Comparison of ENCODE assay signal across 9 mouse cellular contexts in the genomic region with DNA sequence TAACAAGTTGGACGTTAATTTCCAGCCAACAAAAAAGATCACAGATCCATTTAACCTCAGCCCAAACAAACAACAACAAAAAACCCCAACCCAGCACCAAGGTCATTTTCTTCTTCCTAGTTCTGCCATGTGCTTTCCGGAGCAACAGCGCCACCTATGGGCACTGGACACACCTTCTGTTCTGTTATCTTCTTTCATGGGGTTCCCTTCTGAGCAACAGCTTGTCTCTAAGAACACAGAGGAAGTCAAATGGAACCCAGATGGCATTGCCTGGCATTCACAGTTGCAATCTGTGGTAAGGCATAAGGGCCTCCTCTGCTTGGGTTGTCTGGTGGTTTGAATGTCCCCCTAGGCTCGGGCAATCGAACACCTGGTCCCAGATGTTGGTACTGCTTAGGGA. TPM values are rescaled to one million over a fixed set of nuclear protein-coding genes. Genes with fewer than 3 reads are reported as not detected.
DNase-seq lines count a peak whose midpoint lies in the region; ATAC-seq and TF ChIP-seq lines count a peak whose summit lies in the region.
"Had no signal": no experiment of that assay in that cellular context is flagged by ENCODE, and none has a peak within 500 bp of the region (broad histone marks: within the 10 kb centered on the region; RNA-seq: fewer than 3 reads in every experiment).

No protein-coding gene starts in this region.

- no peaks in the 10 kb centered on the region for H3K79me2 ChIP-seq in CH12.LX (replicated peaks; ENCODE audit: control insufficient read depth, extremely low read depth, insufficient read depth, poor library complexity, severe bottlenecking)

- peak; percentile 52 to 78; a peak in 3 of 4 replicates for TF ChIP-seq CTCF in CH12.LX (conservative IDR thresholded peaks at IDR 0.05 in 1 of 2, IDR thresholded peaks at IDR 0.05 in 1 of 2; ENCODE audit: low read depth in 2 of 2, low read length in 2 of 2)
- peak; percentile 71 for TF ChIP-seq CTCF in lung, postnatal 0 days (IDR thresholded peaks at IDR 0.05)

- in situ Hi-C loops in CH12.LX (cut with MboI; ENCODE audit: low pct_ligation_motif_present, low pct_unique_long_range_greater_than_20kb, low sequenced_read_pairs) = no loop called here

- WGBS in lung, postnatal 0 days = 72% methylated on average over 5 of the region's 5 CpGs

- peaks cover 0 to 11% of the 10 kb centered on the region in 2 experiments for H3K36me3 ChIP-seq in CH12.LX (replicated peaks in 1 of 2; ENCODE audit: control insufficient read depth in 1 of 2, insufficient read depth in 1 of 2, low read length in 1 of 2)
- no peaks in the 10 kb centered on the region for H3K36me3 ChIP-seq in lung, postnatal 0 days (ENCODE audit: insufficient read depth, low read length)

- no peak overlapping the region for H3K27ac ChIP-seq in CH12.LX (ENCODE audit: insufficient read depth, low read depth)
- H3K27ac ChIP-seq in lung, postnatal 0 days (ENCODE audit: low read length) = no peak overlapping the region
- H3K27ac ChIP-seq: heart, embryonic 13.5 days had no signal

- TF ChIP-seq EP300 in CH12.LX (IDR thresholded peaks at IDR 0.05; ENCODE audit: low read length) = no peak
- no peak for TF ChIP-seq EP300 in lung, postnatal 0 days (IDR thresholded peaks at IDR 0.05)

- H3K4me1 ChIP-seq in CH12.LX (ENCODE audit: control insufficient read depth in 1 of 2, insufficient read depth in 2 of 2) = peaks cover 14 to 70% of the 10 kb centered on the region in 2 experiments
- no peaks in the 10 kb centered on the region; the same call in 1 of the 2 replicates for H3K4me1 ChIP-seq in lung, postnatal 0 days (ENCODE audit: insufficient read depth, low read depth, low read length)

- no peak for ATAC-seq in lung, postnatal 0 days
- no peak; the same call in 1 of the 2 replicates for ATAC-seq in erythroid progenitor cell, adult 5-6 weeks (replicated peaks; ENCODE audit: low FRiP score, poor library complexity, severe bottlenecking)

- H3K4me2 ChIP-seq in CH12.LX (ENCODE audit: insufficient read depth, low read depth, poor library complexity, severe bottlenecking) = no peak overlapping the region
- no peak overlapping the region for H3K4me2 ChIP-seq in lung, postnatal 0 days (replicated peaks; ENCODE audit: low read depth, low read length)
- H3K4me2 ChIP-seq: heart, embryonic 13.5 days had no signal

- TF ChIP-seq RAD21 in CH12.LX (IDR thresholded peaks at IDR 0.05; ENCODE audit: low read depth, low read length) = peak; percentile 75

- H3K9ac ChIP-seq in CH12.LX (ENCODE audit: insufficient read depth, low read depth) = no peak overlapping the region
- no peak overlapping the region for H3K9ac ChIP-seq in lung, postnatal 0 days (replicated peaks; ENCODE audit: low read depth)
- H3K9ac ChIP-seq: heart, embryonic 13.5 days had no signal

- no peak for TF ChIP-seq POLR2A in CH12.LX (IDR thresholded peaks at IDR 0.05; ENCODE audit: low read depth, low read length)

- H3K27me3 ChIP-seq in CH12.LX (replicated peaks) = no peaks in the 10 kb centered on the region
- H3K27me3 ChIP-seq in lung, postnatal 0 days (replicated peaks; ENCODE audit: insufficient read depth, low read length) = no peaks in the 10 kb centered on the region
- H3K27me3 ChIP-seq: heart, embryonic 13.5 days had no signal

- no peak overlapping the region for H3K4me3 ChIP-seq in CH12.LX (replicated peaks in 1 of 3; ENCODE audit: low read depth in 2 of 3, low read length in 2 of 3, poor library complexity in 1 of 3)
- no peak overlapping the region for H3K4me3 ChIP-seq in lung, postnatal 0 days (ENCODE audit: low read depth, low read length)
- H3K4me3 ChIP-seq: heart, embryonic 13.5 days had no signal

- dilution Hi-C loops in CH12.LX (cut with MboI; ENCODE audit: extremely low pct_ligation_motif_present, extremely low pct_unique_long_range_greater_than_20kb, low sequenced_read_pairs) = no loop called here

- DNase-seq in heart, postnatal 4 days = peak; percentile 61
- DNase-seq in heart, adult 9 months (ENCODE audit: low spot score in 2 of 2) = no peak
- DNase-seq in CH12.LX (ENCODE audit: extremely low read depth) (peak; percentile 77), MN1 (ENCODE audit: low spot score) (no peak)
- peak; percentile 70 to 82 for DNase-seq in adrenal gland, postnatal 36 days
- peak; percentile 52 for DNase-seq in kidney, postnatal 10 days
- DNase-seq in lung, postnatal 0 days (ENCODE audit: low spot score) = no peak

- H3K9me3 ChIP-seq in CH12.LX (replicated peaks; ENCODE audit: low read length) = peaks cover 8% of the 10 kb centered on the region
- H3K9me3 ChIP-seq in lung, postnatal 0 days (ENCODE audit: low read length) = no peaks in the 10 kb centered on the region
- H3K9me3 ChIP-seq: heart, embryonic 13.5 days had no signal

TF ChIP-seq in CH12.LX, 34 proteins besides CTCF, POLR2A, EP300 and RAD21:
- TF ChIP-seq SMC3 (IDR thresholded peaks at IDR 0.05; ENCODE audit: low read depth, low read length) = peak; percentile 59
- no peak for TF ChIP-seq IRF4 (IDR thresholded peaks at IDR 0.05; ENCODE audit: low read depth, low read length)
- TF ChIP-seq MAX (IDR thresholded peaks at IDR 0.05; ENCODE audit: low read length) = peak; percentile 78
- peak; percentile 92 for TF ChIP-seq MYC (IDR thresholded peaks at IDR 0.05; ENCODE audit: low read depth, low read length)
- TF ChIP-seq NRF1 (IDR thresholded peaks at IDR 0.05; ENCODE audit: low read depth, low read length) = no peak
- TF ChIP-seq CHD2 (IDR thresholded peaks at IDR 0.05; ENCODE audit: low read length) = no peak
- no peak for TF ChIP-seq ETS1 (conservative IDR thresholded peaks at IDR 0.05; ENCODE audit: low read depth, low read length)
- TF ChIP-seq UBTF (IDR thresholded peaks at IDR 0.05; ENCODE audit: low read depth, low read length) = no peak
- TF ChIP-seq E2F4 (IDR thresholded peaks at IDR 0.05; ENCODE audit: insufficient replicate concordance, low read depth, low read length) = no peak
- no peak for TF ChIP-seq HCFC1 (IDR thresholded peaks at IDR 0.05; ENCODE audit: low read depth, low read length)
- TF ChIP-seq ELF1 (IDR thresholded peaks at IDR 0.05; ENCODE audit: low read depth, low read length) = peak; percentile 28; the same call in 1 of the 2 replicates
- no peak for TF ChIP-seq KAT2A (IDR thresholded peaks at IDR 0.05; ENCODE audit: insufficient replicate concordance, low read length)
- TF ChIP-seq MEF2A (IDR thresholded peaks at IDR 0.05; ENCODE audit: borderline replicate concordance, low read depth, low read length) = no peak
- TF ChIP-seq ZMIZ1 (IDR thresholded peaks at IDR 0.05; ENCODE audit: low read depth, low read length) = no peak

RNA-seq across cellular contexts. Expression of a gene that starts 19.4 kb away (rescaled TPM):
- 10 to 100 TPM; 22.0 to 28.3 TPM for total RNA-seq in heart, postnatal 4 days (2021)
- total RNA-seq in CH12.LX (2012; rRNA removed) (6.2 and 7.8 TPM in 2 replicates), CH12.LX (2014; rRNA removed) (8.3 TPM in 2 replicates)
- polyA plus RNA-seq in CH12.LX (2012; ENCODE audit: insufficient read length, low read depth) = 10.1 and 12.0 TPM in 2 replicates
- total RNA-seq in adrenal gland, postnatal 36 days (2021) = 1 to 10 TPM; 7.8 to 8.7 TPM
- 6.5 and 7.9 TPM in 2 replicates for polyA plus RNA-seq in lung, postnatal 0 days (2015; fragmentation: Nextera tagmentation; extraction: Ambion mirVana)
- total RNA-seq in erythroid progenitor cell, adult 5-6 weeks (2015; ENCODE audit: low replicate concordance) = 14.8 and 20.1 TPM in 2 replicates
- total RNA-seq in erythroid progenitor cell, adult 5-6 weeks (2017; ENCODE audit: low replicate concordance) = 5.4 and 8.7 TPM in 2 replicates

Comparison
In these comparisons a context has a peak if more than half of its experiments do, and no peak if none do; other contexts are left out.
1. DNase-seq: peak in heart, postnatal 4 days (single experiment), CH12.LX (single experiment), adrenal gland, postnatal 36 days (2 of 2) and kidney, postnatal 10 days (single experiment); none in heart, adult 9 months (0 of 2), lung, postnatal 0 days (single experiment) and MN1 (single experiment).